Mouse (Mus musculus): Measurements from ENCODE around the gene Nfasc. TPM values are rescaled to one million over a fixed set of nuclear protein-coding genes. Genes with fewer than 3 reads are reported as not detected.

The Nfasc gene
- polyA plus RNA-seq, 1 experiment from 2014 or later, result 0.46 TPM

GRCm38 (mm10) chr1:132765887-132766651, 24.5 kb upstream of the Nfasc start:
- Histone ChIP-seq H3K9ac (no peak overlapping the region), H3K4me1 (replicated peaks) (peaks cover 9% of the 10 kb centered on the region), H3K36me3 (no peaks in the 10 kb centered on the region), H3K27ac (ENCODE audit: poor library complexity, severe bottlenecking) (no peak overlapping the region), H3K9me3 (replicated peaks) (no peaks in the 10 kb centered on the region), H3K4me3 (no peak overlapping the region), H3K27me3 (replicated peaks) (peaks cover 10% of the 10 kb centered on the region; the same call in 1 of the 2 replicates), H3K4me2 (peak overlapping the region; percentile 47)
- no peak for ATAC-seq (ENCODE audit: insufficient number of reproducible peaks, low FRiP score)
- 32% methylated on average over 16 of the region's 16 CpGs for WGBS

- Histone ChIP-seq H3K9me3 (replicated peaks) (no peaks in the 10 kb centered on the region), H3K4me3 (no peak overlapping the region), H3K9ac (no peak overlapping the region), H3K27ac (ENCODE audit: poor library complexity, severe bottlenecking) (no peak overlapping the region), H3K36me3 (no peaks in the 10 kb centered on the region), H3K27me3 (replicated peaks) (0 out of 2 replicates have a peak, but pooled peaks cover 10% of the 10 kb centered on the region), H3K4me2 (no peak overlapping the region), H3K4me1 (replicated peaks) (peaks cover 9% of the 10 kb centered on the region)
- 74% methylated on average over 10 of the region's 10 CpGs for WGBS
- ATAC-seq (ENCODE audit: insufficient number of reproducible peaks, low FRiP score), result no peak
These were observed 23.6 kb upstream of the Nfasc start for GRCm38 (mm10) chr1:132765222-132765621.

DNA sequence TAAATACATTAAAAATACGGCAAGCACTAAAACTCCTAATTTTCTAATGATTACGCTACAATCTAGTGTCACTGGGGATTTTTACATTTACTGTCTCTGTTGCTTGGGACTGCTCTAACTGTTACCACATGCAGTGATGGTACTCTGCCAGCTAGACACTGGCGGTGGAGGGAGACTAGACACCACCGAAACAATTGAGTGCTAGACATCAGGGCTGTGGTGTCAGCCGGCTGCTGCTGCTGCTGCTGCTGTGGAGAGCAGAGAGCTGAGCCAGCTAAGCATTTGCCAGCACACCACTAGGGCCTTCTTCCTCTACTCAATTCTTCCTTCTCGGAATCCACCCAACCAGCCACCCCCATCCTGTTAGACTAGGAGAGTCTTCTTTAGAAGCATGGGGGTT, 17.8 kb upstream of the Nfasc start:
- Histone ChIP-seq H3K4me1 (replicated peaks) (peaks cover 5% of the 10 kb centered on the region; the same call in 1 of the 2 replicates), H3K4me2 (no peak overlapping the region)

DNA sequence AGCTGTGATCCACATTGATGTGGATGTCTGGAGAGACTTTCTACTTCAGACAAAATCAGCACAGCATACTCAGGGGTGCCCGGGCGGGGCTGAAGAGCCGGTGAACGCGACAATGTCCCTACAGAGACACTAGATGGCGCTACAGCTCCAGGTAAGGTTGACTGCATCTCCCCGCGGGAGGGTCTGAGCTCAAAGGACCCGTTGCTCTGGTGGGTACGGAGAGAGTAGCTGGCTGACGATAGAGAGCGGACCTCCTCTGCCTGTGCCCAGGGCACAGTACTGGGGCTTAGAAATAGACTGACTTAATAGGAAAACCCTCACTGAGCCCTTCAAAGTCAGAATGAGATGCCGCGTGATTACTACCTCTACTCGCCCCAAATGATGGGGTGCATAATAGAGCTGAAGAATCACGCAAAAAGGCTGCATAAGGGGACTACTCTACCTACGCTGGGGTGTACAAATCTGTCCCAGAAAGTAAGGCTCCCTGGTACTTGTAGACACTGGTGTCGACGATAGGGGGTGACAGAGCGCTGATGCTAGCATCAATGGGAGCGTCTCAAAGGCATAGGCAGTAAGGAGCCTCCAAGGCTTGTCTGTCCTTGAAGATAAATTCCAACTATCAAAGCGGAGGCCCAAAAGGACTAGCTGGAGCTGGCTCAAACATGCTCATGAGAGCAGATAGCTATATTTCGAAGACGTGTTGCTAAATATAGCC, 17.2 kb upstream of the Nfasc start:
- Histone ChIP-seq H3K27ac (ENCODE audit: poor library complexity, severe bottlenecking) (no peak overlapping the region), H3K4me2 (peak overlapping the region; percentile 74), H3K9ac (no peak overlapping the region), H3K27me3 (replicated peaks) (peaks cover 5% of the 10 kb centered on the region; the same call in 1 of the 2 replicates), H3K4me1 (replicated peaks) (peaks cover 5% of the 10 kb centered on the region; the same call in 1 of the 2 replicates), H3K36me3 (no peaks in the 10 kb centered on the region), H3K9me3 (replicated peaks) (0 out of 2 replicates have a peak, but pooled peaks cover 3% of the 10 kb centered on the region), H3K4me3 (peak overlapping the region; percentile 34)
- ATAC-seq (ENCODE audit: insufficient number of reproducible peaks, low FRiP score), result no peak
- WGBS, result 9% methylated on average over 24 of the region's 24 CpGs

More for the DNA sequence above, 17.8 kb upstream of the Nfasc start:
- Histone ChIP-seq H3K9ac (no peak overlapping the region), H3K9me3 (replicated peaks) (0 out of 2 replicates have a peak, but pooled peaks cover 3% of the 10 kb centered on the region), H3K27me3 (replicated peaks) (peaks cover 5% of the 10 kb centered on the region; the same call in 1 of the 2 replicates), H3K4me3 (no peak overlapping the region), H3K27ac (ENCODE audit: poor library complexity, severe bottlenecking) (no peak overlapping the region), H3K36me3 (no peaks in the 10 kb centered on the region)
- no peak for ATAC-seq (ENCODE audit: insufficient number of reproducible peaks, low FRiP score)
- 56% methylated on average over 6 of the region's 6 CpGs for WGBS

- H3K4me2 ChIP-seq, result no peak overlapping the region
- H3K27me3 ChIP-seq (replicated peaks), result peaks cover 5% of the 10 kb centered on the region; the same call in 1 of the 2 replicates
- no peak overlapping the region for H3K9ac ChIP-seq
- WGBS, result 51% methylated on average over 4 of the region's 4 CpGs
- no peak overlapping the region for H3K4me3 ChIP-seq
- 0 out of 2 replicates have a peak, but pooled peaks cover 7% of the 10 kb centered on the region for H3K9me3 ChIP-seq (replicated peaks)
- H3K36me3 ChIP-seq, result no peaks in the 10 kb centered on the region
- no peak overlapping the region for H3K27ac ChIP-seq (ENCODE audit: poor library complexity, severe bottlenecking)
- H3K4me1 ChIP-seq (replicated peaks), result peaks cover 5% of the 10 kb centered on the region; the same call in 1 of the 2 replicates
- no peak for ATAC-seq (ENCODE audit: insufficient number of reproducible peaks, low FRiP score)
These were observed 13.6 kb upstream of the Nfasc start for GRCm38 (mm10) chr1:132755211-132755610.

- Histone ChIP-seq H3K36me3 (no peaks in the 10 kb centered on the region), H3K4me3 (no peak overlapping the region), H3K9ac (no peak overlapping the region), H3K9me3 (replicated peaks) (0 out of 2 replicates have a peak, but pooled peaks cover 4% of the 10 kb centered on the region), H3K27me3 (replicated peaks) (peaks cover 16% of the 10 kb centered on the region; the same call in 1 of the 2 replicates), H3K27ac (ENCODE audit: poor library complexity, severe bottlenecking) (no peak overlapping the region), H3K4me1 (replicated peaks) (peaks cover 10% of the 10 kb centered on the region), H3K4me2 (no peak overlapping the region)
- no peak for ATAC-seq (ENCODE audit: insufficient number of reproducible peaks, low FRiP score)
- WGBS, result 74% methylated on average over 9 of the region's 9 CpGs
These were observed 7.8 kb upstream of the Nfasc start for GRCm38 (mm10) chr1:132749217-132749884.

- H3K27me3 ChIP-seq (replicated peaks), result peaks cover 42% of the 10 kb centered on the region
- no peaks in the 10 kb centered on the region for H3K9me3 ChIP-seq (replicated peaks)
- H3K27ac ChIP-seq (ENCODE audit: poor library complexity, severe bottlenecking), result no peak overlapping the region
- H3K4me3 ChIP-seq, result no peak overlapping the region
- no peak overlapping the region for H3K9ac ChIP-seq
- ATAC-seq (ENCODE audit: insufficient number of reproducible peaks, low FRiP score), result no peak
- peaks cover 10% of the 10 kb centered on the region for H3K4me1 ChIP-seq (replicated peaks)
- no peak overlapping the region for H3K4me2 ChIP-seq
- 55% methylated on average over 9 of the region's 9 CpGs for WGBS
- no peaks in the 10 kb centered on the region for H3K36me3 ChIP-seq
These were observed 4.7 kb upstream of the Nfasc start for GRCm38 (mm10) chr1:132746302-132746701.

- H3K9ac ChIP-seq, result no peak overlapping the region
- peaks cover 10% of the 10 kb centered on the region for H3K4me1 ChIP-seq (replicated peaks)
- H3K9me3 ChIP-seq (replicated peaks), result no peaks in the 10 kb centered on the region
- no peak; the same call in 1 of the 2 replicates for ATAC-seq (ENCODE audit: insufficient number of reproducible peaks, low FRiP score)
- WGBS, result 41% methylated on average over 6 of the region's 6 CpGs
- no peak overlapping the region for H3K4me2 ChIP-seq
- H3K27ac ChIP-seq (ENCODE audit: poor library complexity, severe bottlenecking), result no peak overlapping the region
- H3K36me3 ChIP-seq, result no peaks in the 10 kb centered on the region
- peaks cover 49% of the 10 kb centered on the region for H3K27me3 ChIP-seq (replicated peaks)
- H3K4me3 ChIP-seq, result no peak overlapping the region
These were observed 4.0 kb upstream of the Nfasc start for GRCm38 (mm10) chr1:132745636-132746035.

- H3K4me3 ChIP-seq, result no peak overlapping the region
- no peaks in the 10 kb centered on the region for H3K36me3 ChIP-seq
- 2% methylated on average over 11 of the region's 11 CpGs for WGBS
- H3K4me1 ChIP-seq (replicated peaks), result peaks cover 4% of the 10 kb centered on the region
- no peak overlapping the region for H3K27ac ChIP-seq (ENCODE audit: poor library complexity, severe bottlenecking)
- peak overlapping the region; percentile 20; the same call in 1 of the 2 replicates for H3K4me2 ChIP-seq
- no peaks in the 10 kb centered on the region for H3K9me3 ChIP-seq (replicated peaks)
- H3K9ac ChIP-seq, result no peak overlapping the region
- peaks cover 94% of the 10 kb centered on the region for H3K27me3 ChIP-seq (replicated peaks)
- no peak for ATAC-seq (ENCODE audit: insufficient number of reproducible peaks, low FRiP score)
These were observed 2.5 kb downstream of the Nfasc start for GRCm38 (mm10) chr1:132739077-132739521.

GRCm38 (mm10) chr1:132736171-132736570, 5.4 kb downstream of the Nfasc start:
- Histone ChIP-seq H3K9ac (no peak overlapping the region), H3K27me3 (replicated peaks) (peaks cover 67% of the 10 kb centered on the region), H3K36me3 (no peaks in the 10 kb centered on the region), H3K27ac (ENCODE audit: poor library complexity, severe bottlenecking) (no peak overlapping the region), H3K4me3 (no peak overlapping the region), H3K4me1 (replicated peaks) (peaks cover 4% of the 10 kb centered on the region), H3K9me3 (replicated peaks) (no peaks in the 10 kb centered on the region), H3K4me2 (no peak overlapping the region)
- no peak for ATAC-seq (ENCODE audit: insufficient number of reproducible peaks, low FRiP score)
- 26% methylated on average over 4 of the region's 4 CpGs for WGBS

All from heart, embryonic 12.5 days (tissue).